Mouse (Mus musculus): ENCODE measurements around the gene Insl3. TPM values are rescaled to one million over a fixed set of nuclear protein-coding genes. Genes with fewer than 3 reads are reported as not detected.

The Insl3 gene
- polyA plus RNA-seq, 1 experiment from 2014 or later: 2.9 TPM

DNA sequence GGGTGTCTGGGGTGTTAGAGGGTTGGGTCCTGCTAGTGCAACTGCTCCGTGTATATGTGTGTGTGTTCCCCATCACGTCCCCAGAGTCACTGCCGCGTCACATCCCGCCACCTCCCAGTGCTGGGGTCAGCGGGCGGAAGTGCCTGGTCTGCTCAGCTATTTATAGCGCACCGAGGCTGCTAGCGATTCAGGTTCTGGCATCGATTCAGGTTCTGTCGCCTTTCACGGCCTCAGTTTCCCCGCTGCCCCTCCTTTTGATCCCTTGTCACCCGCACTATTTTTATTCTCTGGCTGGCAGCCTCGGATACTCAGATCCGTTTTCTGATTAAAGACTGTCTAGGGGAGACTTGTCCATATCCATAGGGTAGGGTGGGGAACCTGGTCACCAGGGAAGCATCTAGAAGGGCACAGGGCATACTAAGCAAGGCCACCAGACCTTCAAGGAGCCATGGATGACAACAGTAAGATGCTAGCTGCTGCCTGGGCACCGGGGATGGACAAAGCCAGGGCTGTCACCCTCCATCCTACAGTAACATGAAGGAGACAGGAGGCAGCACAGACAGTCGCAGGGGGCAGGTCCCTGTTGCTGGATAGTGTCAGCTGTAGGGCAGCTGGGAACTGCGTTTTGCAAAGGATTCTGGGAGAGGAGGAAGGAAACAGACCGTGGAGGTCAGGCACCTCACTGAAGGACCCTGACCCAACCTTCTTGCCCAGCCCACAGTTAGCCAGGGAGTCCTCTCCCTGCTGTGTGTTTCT lies 20.6 kb upstream of the Insl3 start:
- Histone ChIP-seq H3K36me3 (ENCODE audit: insufficient read depth, low read length) (no peaks in the 10 kb centered on the region), H3K9me3 (ENCODE audit: low read length) (no peaks in the 10 kb centered on the region), H3K4me2 (replicated peaks; ENCODE audit: low read depth, low read length) (peak overlapping the region; percentile 29), H3K4me3 (ENCODE audit: low read depth, low read length) (no peak overlapping the region), H3K27me3 (replicated peaks; ENCODE audit: insufficient read depth, low read length) (0 out of 2 replicates have a peak, but pooled peaks cover 12% of the 10 kb centered on the region), H3K4me1 (ENCODE audit: insufficient read depth, low read depth, low read length) (peaks cover 22% of the 10 kb centered on the region; the same call in 1 of the 2 replicates), H3K27ac (ENCODE audit: low read length) (no peak overlapping the region), H3K9ac (replicated peaks; ENCODE audit: low read depth) (no peak overlapping the region)
- ATAC-seq (peak; percentile 39), DNase-seq (ENCODE audit: low spot score) (peak; percentile 68)
- no peak for TF ChIP-seq CTCF (IDR thresholded peaks at IDR 0.05)
- no peak for TF ChIP-seq EP300 (IDR thresholded peaks at IDR 0.05)
- WGBS: 1% methylated on average over 19 of the region's 21 CpGs

DNA sequence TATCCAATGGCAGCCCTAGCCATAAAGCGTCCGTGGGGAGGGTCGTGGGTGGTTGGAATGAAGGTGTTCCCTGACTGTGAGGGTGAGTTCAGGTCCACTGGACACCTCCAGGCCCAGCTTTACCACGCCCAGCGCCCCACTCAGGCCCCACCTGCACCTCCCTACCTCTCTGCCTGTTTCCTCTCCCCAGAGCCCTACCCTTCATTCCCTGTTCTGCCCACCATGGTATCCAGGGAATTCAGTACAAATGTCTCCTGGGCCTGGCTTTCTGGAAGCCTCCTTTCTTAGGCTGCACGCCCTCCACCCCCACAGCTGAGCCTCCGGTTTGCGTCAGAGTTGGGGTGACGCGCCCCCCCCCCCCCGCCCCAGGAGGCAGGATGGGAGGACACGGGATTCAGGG lies 18.8 kb upstream of the Insl3 start:
- DNase-seq (ENCODE audit: low spot score) (no peak), ATAC-seq (no peak)
- WGBS: 11% methylated on average over 10 of the region's 12 CpGs
- peak overlapping the region; percentile 77 for H3K4me2 ChIP-seq (replicated peaks; ENCODE audit: low read depth, low read length)
- H3K36me3 ChIP-seq (ENCODE audit: insufficient read depth, low read length): no peaks in the 10 kb centered on the region
- H3K4me1 ChIP-seq (ENCODE audit: insufficient read depth, low read depth, low read length): peaks cover 19% of the 10 kb centered on the region; the same call in 1 of the 2 replicates
- H3K27me3 ChIP-seq (replicated peaks; ENCODE audit: insufficient read depth, low read length): 0 out of 2 replicates have a peak, but pooled peaks cover 12% of the 10 kb centered on the region
- no peak overlapping the region for H3K9ac ChIP-seq (replicated peaks; ENCODE audit: low read depth)
- H3K27ac ChIP-seq (ENCODE audit: low read length): no peak overlapping the region
- H3K9me3 ChIP-seq (ENCODE audit: low read length): no peaks in the 10 kb centered on the region
- 0 out of 2 replicates have a peak overlapping the region, but pooled peaks have one; percentile 39 for H3K4me3 ChIP-seq (ENCODE audit: low read depth, low read length)
- TF ChIP-seq EP300 (IDR thresholded peaks at IDR 0.05): no peak
- TF ChIP-seq CTCF (IDR thresholded peaks at IDR 0.05): no peak

DNA sequence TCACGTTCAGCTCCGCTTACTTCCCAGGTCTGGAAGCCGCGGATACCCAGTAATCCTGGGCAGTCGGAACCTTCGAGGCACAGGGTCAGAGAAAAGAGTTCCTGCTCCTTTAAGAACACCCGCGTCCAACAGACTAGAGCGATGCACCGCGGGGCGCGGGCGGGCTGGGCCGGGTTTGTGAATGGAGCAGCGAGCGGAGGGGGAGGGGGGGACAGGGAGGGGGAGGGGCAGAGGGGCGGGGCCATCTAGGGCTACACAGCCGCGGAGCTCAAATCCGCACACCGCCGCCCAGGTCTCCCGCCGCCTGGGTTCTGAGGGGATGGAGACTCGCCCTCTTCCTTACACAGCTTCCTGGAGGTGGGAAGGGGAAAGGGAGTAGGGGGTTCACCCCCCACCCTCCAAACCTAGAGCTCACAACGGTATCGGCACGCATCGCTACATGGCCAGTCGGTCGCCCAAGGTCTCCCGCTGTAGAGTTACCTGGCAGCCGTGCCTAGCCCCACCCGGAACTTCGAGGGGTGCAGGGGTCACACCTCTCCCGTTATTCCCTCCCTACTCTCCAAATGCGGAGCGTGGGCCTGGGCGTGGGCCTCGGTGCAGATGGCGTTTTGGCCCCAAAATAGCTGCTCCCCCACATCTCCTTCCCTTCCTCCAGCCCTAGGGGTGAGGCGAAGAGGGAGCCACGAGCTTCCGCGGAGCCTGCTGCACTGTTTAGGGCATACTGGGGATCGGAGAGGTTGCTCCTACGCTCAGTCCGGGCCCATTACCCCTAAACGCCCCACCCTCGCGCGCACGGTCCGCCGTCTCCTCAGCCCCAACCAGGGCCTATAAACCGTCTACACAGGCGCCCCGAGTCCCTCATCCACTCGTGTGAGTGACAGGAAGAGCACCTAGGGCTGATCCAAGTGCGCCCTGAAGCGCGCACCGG lies 18.1 kb upstream of the Insl3 start:
- H3K27ac ChIP-seq (ENCODE audit: low read length): no peak overlapping the region
- H3K4me2 ChIP-seq (replicated peaks; ENCODE audit: low read depth, low read length): peak overlapping the region; percentile 77
- no peak overlapping the region for H3K9ac ChIP-seq (replicated peaks; ENCODE audit: low read depth)
- H3K36me3 ChIP-seq (ENCODE audit: insufficient read depth, low read length): no peaks in the 10 kb centered on the region
- TF ChIP-seq EP300 (IDR thresholded peaks at IDR 0.05) (no peak), CTCF (IDR thresholded peaks at IDR 0.05) (no peak)
- H3K9me3 ChIP-seq (ENCODE audit: low read length): no peaks in the 10 kb centered on the region
- H3K4me1 ChIP-seq (ENCODE audit: insufficient read depth, low read depth, low read length): peaks cover 19% of the 10 kb centered on the region
- DNase-seq (ENCODE audit: low spot score): no peak
- peak overlapping the region; percentile 39 for H3K4me3 ChIP-seq (ENCODE audit: low read depth, low read length)
- 2% methylated on average over 47 of the region's 64 CpGs for WGBS
- peak; percentile 16 for ATAC-seq
- 0 out of 2 replicates have a peak, but pooled peaks cover 12% of the 10 kb centered on the region for H3K27me3 ChIP-seq (replicated peaks; ENCODE audit: insufficient read depth, low read length)

DNA sequence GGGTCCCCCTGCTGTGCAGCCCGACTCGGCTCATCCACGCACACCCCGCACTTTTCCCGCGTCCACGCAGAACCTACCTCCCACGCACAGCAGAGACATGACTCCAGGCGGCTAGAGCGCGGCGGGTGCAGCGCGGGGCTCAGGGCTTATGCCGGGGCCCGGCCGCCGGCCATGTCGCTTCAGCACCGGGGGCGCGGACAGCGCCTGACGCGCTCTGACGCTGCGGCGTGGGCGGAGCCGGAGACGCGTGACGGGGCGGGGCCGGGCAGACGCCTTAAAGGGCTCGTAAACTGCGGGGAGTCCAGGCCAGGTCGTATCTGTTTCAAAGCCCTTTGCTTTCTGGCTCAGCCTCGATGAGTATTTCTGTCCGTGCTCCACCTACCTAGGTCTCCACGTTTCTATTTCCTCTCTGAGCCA lies 17.5 kb upstream of the Insl3 start, which contains the start of gene Unc13a:
TSS of gene Unc13a (minus strand) at position 209 of the 417 bp plus-strand sequence.
- Histone ChIP-seq H3K4me3 (ENCODE audit: low read depth, low read length) (peak within 1 kb of the TSS; percentile 39), H3K36me3 (ENCODE audit: insufficient read depth, low read length) (no peaks in the 10 kb centered on the region), H3K4me2 (replicated peaks; ENCODE audit: low read depth, low read length) (peak within 1 kb of the TSS; percentile 77), H3K27ac (ENCODE audit: low read length) (no peak within 1 kb of the TSS), H3K27me3 (replicated peaks; ENCODE audit: insufficient read depth, low read length) (0 out of 2 replicates have a peak, but pooled peaks cover 12% of the 10 kb centered on the region), H3K4me1 (ENCODE audit: insufficient read depth, low read depth, low read length) (peaks cover 19% of the 10 kb centered on the region), H3K9ac (replicated peaks; ENCODE audit: low read depth) (no peak within 1 kb of the TSS), H3K9me3 (ENCODE audit: low read length) (no peaks in the 10 kb centered on the region)
- TF ChIP-seq CTCF (IDR thresholded peaks at IDR 0.05): no peak
- no peak for TF ChIP-seq EP300 (IDR thresholded peaks at IDR 0.05)
- WGBS: under 1% methylated on average over 42 of the region's 42 CpGs
- DNase-seq (ENCODE audit: low spot score) (peak; percentile 86), ATAC-seq (peak; percentile 81)

DNA sequence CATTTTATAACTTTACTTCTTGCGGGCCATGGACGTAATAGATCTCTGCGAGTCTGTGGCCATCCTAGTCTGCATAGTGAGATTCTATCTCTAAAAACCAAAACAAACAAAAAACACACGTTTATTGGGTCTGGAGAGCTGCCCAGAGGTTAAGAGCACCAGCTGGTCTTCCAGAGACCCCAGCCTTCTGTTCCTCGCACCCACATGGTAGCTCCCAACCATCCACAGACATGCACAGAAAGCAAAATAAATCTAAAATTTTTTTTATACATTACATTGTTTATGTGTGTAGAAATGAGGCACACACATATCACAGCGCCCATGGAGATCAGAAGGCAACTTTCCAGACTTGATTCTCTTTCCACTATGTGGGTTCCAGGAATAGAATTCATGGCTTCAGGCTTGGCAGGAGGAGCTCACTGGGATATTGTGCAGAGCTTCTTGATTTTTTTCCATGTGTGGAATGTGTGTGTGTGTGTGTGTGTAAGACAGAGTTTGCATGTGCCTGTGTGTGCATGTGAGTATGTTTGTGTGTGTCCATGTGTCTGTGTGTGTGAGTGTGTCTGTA lies 16.8 kb upstream of the Insl3 start:
- TF ChIP-seq EP300 (IDR thresholded peaks at IDR 0.05): no peak
- TF ChIP-seq CTCF (IDR thresholded peaks at IDR 0.05): no peak
- no peak overlapping the region for H3K9ac ChIP-seq (replicated peaks; ENCODE audit: low read depth)
- DNase-seq (ENCODE audit: low spot score): no peak
- ATAC-seq: no peak
- H3K27me3 ChIP-seq (replicated peaks; ENCODE audit: insufficient read depth, low read length): 0 out of 2 replicates have a peak, but pooled peaks cover 12% of the 10 kb centered on the region
- H3K36me3 ChIP-seq (ENCODE audit: insufficient read depth, low read length): no peaks in the 10 kb centered on the region
- 0 out of 2 replicates have a peak overlapping the region, but pooled peaks have one; percentile 39 for H3K4me3 ChIP-seq (ENCODE audit: low read depth, low read length)
- H3K9me3 ChIP-seq (ENCODE audit: low read length): no peaks in the 10 kb centered on the region
- WGBS: 59% methylated on average over 6 of the region's 6 CpGs
- peak overlapping the region; percentile 77 for H3K4me2 ChIP-seq (replicated peaks; ENCODE audit: low read depth, low read length)
- H3K4me1 ChIP-seq (ENCODE audit: insufficient read depth, low read depth, low read length): peaks cover 19% of the 10 kb centered on the region
- H3K27ac ChIP-seq (ENCODE audit: low read length): no peak overlapping the region
